Mouse (Mus musculus) neural tube, embryonic 13.5 days (tissue): Measurements from ENCODE around the gene Abcb10. TPM values are rescaled to one million over a fixed set of nuclear protein-coding genes. Genes with fewer than 3 reads are reported as not detected.

ENCODE experiments used
- ATAC-seq: fragments of 200-750 bp; cut with Nextera tagmentation; 2 replicates; pipeline ENCODE4 v1.8.0; 2017; ENCODE audit warnings: low read depth, mild to moderate bottlenecking, moderate TSS enrichment, moderate library complexity
- H3K27ac ChIP-seq: fragments of 300-500 bp; sonication (generic); replicated peaks from 2 replicates; pipeline ENCODE4 v1.5.1; 2015; ENCODE audit warnings: moderate library complexity, mild to moderate bottlenecking, inconsistent platforms
- H3K27me3 ChIP-seq: fragments of 300-500 bp; sonication (generic); 2 replicates; pipeline ENCODE4 v1.6.1; 2015; ENCODE audit warnings: mild to moderate bottlenecking, inconsistent platforms
- H3K36me3 ChIP-seq: fragments of 300-500 bp; sonication (generic); 2 replicates; pipeline ENCODE4 v1.6.1; 2015; ENCODE audit warnings: mild to moderate bottlenecking, inconsistent platforms
- H3K4me1 ChIP-seq: fragments of 300-500 bp; sonication (generic); replicated peaks from 2 replicates; pipeline ENCODE4 v1.6.1; 2015; ENCODE audit warnings: inconsistent platforms
- H3K4me2 ChIP-seq: fragments of 300-500 bp; sonication (generic); 2 replicates; pipeline ENCODE4 v1.6.1; 2015; ENCODE audit warnings: inconsistent platforms, mild to moderate bottlenecking, moderate library complexity
- H3K4me3 ChIP-seq: fragments of 300-500 bp; sonication (generic); 2 replicates; pipeline ENCODE4 v1.5.1; 2015; ENCODE audit warnings: mild to moderate bottlenecking, inconsistent platforms
- H3K9ac ChIP-seq: fragments of 300-500 bp; sonication (generic); 2 replicates; pipeline ENCODE4 v1.6.1; 2015; ENCODE audit warnings: moderate library complexity, mild to moderate bottlenecking, inconsistent platforms
- H3K9me3 ChIP-seq: fragments of 300-500 bp; sonication (generic); 2 replicates; pipeline ENCODE4 v1.6.1; 2016; ENCODE audit warnings: inconsistent platforms
- WGBS: fragments of 180-500 bp; shearing (Covaris S2); methylation state at CpG from one replicate; pipeline ENCODE4 v1.1.7; 2015; 5-methylcytosine and 5-hydroxymethylcytosine counted together
- microRNA counts: library from miRNA; unstranded; fragments of <30 nt; microRNA quantifications from one replicate; lab custom pipeline; 2016
- microRNA-seq: library from miRNA; unstranded; fragments of <30 nt; microRNA quantifications from one replicate; pipeline ENCODE4, GENCODE M21; 2016
- polyA plus RNA-seq: library from polyadenylated mRNA; unstranded; fragments of >200 nt; fragmentation: Nextera tagmentation; extraction: Ambion mirVana; gene quantifications from 2 replicates; pipeline ENCODE4 v1.2.1, GENCODE M21; 2015

Gene Abcb10
- polyA plus RNA-seq, 1 experiment from 2014 or later: 12.4 TPM

GRCm38 (mm10) chr8:123949686-123949986 is 33.3 kb downstream of the Abcb10 start:
- H3K9me3 ChIP-seq: no peaks in the 10 kb centered on the region
- H3K4me3 ChIP-seq: peak overlapping the region; percentile 77
- H3K9ac ChIP-seq: peak overlapping the region; percentile 91
- H3K36me3 ChIP-seq: peaks cover 32% of the 10 kb centered on the region
- H3K4me2 ChIP-seq: peak overlapping the region; percentile 98
- ATAC-seq: peak; percentile 28; the same call in 1 of the 2 replicates
- 4% methylated on average over 10 of the region's 10 CpGs for WGBS
- no peaks in the 10 kb centered on the region for H3K27me3 ChIP-seq
- peaks cover 16% of the 10 kb centered on the region for H3K4me1 ChIP-seq
- H3K27ac ChIP-seq: peak overlapping the region; percentile 90

- peak within 1 kb of the TSS; percentile 90 for H3K27ac ChIP-seq
- peaks cover 30% of the 10 kb centered on the region for H3K36me3 ChIP-seq
- peaks cover 16% of the 10 kb centered on the region for H3K4me1 ChIP-seq
- peak within 1 kb of the TSS; percentile 98 for H3K4me2 ChIP-seq
- H3K4me3 ChIP-seq: peak within 1 kb of the TSS; percentile 77
- WGBS: under 1% methylated on average over 77 of the region's 77 CpGs
- peak within 1 kb of the TSS; percentile 91 for H3K9ac ChIP-seq
- ATAC-seq: peak; percentile 90
- H3K27me3 ChIP-seq: no peaks in the 10 kb centered on the region
- H3K9me3 ChIP-seq: no peaks in the 10 kb centered on the region
Measured at GRCm38 (mm10) chr8:123948942-123949685, 33.8 kb downstream of the Abcb10 start, which contains the start of gene Nup133. Gene Nup133 (minus strand): TSS chr8:123949265.

- 93% methylated on average over 7 of the region's 7 CpGs for WGBS
- no peak overlapping the region for H3K9ac ChIP-seq
Measured at GRCm38 (mm10) chr8:123929026-123929425, 53.9 kb downstream of the Abcb10 start.

GRCm38 (mm10) chr8:123925671-123926070 is 57.3 kb downstream of the Abcb10 start:
- Histone ChIP-seq H3K4me2 (no peak overlapping the region), H3K4me3 (no peak overlapping the region), H3K4me1 (no peaks in the 10 kb centered on the region), H3K27ac (no peak overlapping the region), H3K9me3 (no peaks in the 10 kb centered on the region), H3K36me3 (peaks cover 83% of the 10 kb centered on the region), H3K27me3 (no peaks in the 10 kb centered on the region), H3K9ac (no peak overlapping the region)
- WGBS: 96% methylated on average over 3 of the region's 3 CpGs
- no peak for ATAC-seq

More at GRCm38 (mm10) chr8:123929026-123929425, 53.9 kb downstream of the Abcb10 start:
- Histone ChIP-seq H3K4me1 (no peaks in the 10 kb centered on the region), H3K4me3 (no peak overlapping the region), H3K36me3 (peaks cover 81% of the 10 kb centered on the region), H3K4me2 (no peak overlapping the region), H3K27ac (no peak overlapping the region), H3K27me3 (no peaks in the 10 kb centered on the region), H3K9me3 (no peaks in the 10 kb centered on the region)
- no peak for ATAC-seq

GRCm38 (mm10) chr8:123924719-123925118 is 58.2 kb downstream of the Abcb10 start:
- Histone ChIP-seq H3K27ac (no peak overlapping the region), H3K4me1 (no peaks in the 10 kb centered on the region), H3K36me3 (peaks cover 83% of the 10 kb centered on the region), H3K4me2 (no peak overlapping the region), H3K9me3 (no peaks in the 10 kb centered on the region), H3K4me3 (no peak overlapping the region), H3K27me3 (no peaks in the 10 kb centered on the region), H3K9ac (no peak overlapping the region)
- peak; percentile 43; the same call in 1 of the 2 replicates for ATAC-seq
- WGBS: 20% methylated on average over 2 of the region's 2 CpGs

- H3K27me3 ChIP-seq: no peaks in the 10 kb centered on the region
- H3K9me3 ChIP-seq: no peaks in the 10 kb centered on the region
- no peaks in the 10 kb centered on the region for H3K4me1 ChIP-seq
- H3K27ac ChIP-seq: no peak overlapping the region
- H3K4me3 ChIP-seq: no peak overlapping the region
- peaks cover 96% of the 10 kb centered on the region for H3K36me3 ChIP-seq
- no peak for ATAC-seq
- no peak overlapping the region for H3K9ac ChIP-seq
- no peak overlapping the region for H3K4me2 ChIP-seq
- 93% methylated on average over 3 of the region's 3 CpGs for WGBS
Measured at GRCm38 (mm10) chr8:123914635-123915034, 68.3 kb downstream of the Abcb10 start.

GRCm38 (mm10) chr8:123912265-123912664 is 70.7 kb downstream of the Abcb10 start:
- no peak for ATAC-seq
- Histone ChIP-seq H3K4me1 (no peaks in the 10 kb centered on the region), H3K9me3 (no peaks in the 10 kb centered on the region), H3K27ac (no peak overlapping the region), H3K4me2 (no peak overlapping the region), H3K4me3 (no peak overlapping the region), H3K9ac (no peak overlapping the region), H3K27me3 (no peaks in the 10 kb centered on the region), H3K36me3 (peaks cover 95% of the 10 kb centered on the region)
- WGBS: 93% methylated on average over 4 of the region's 4 CpGs

GRCm38 (mm10) chr8:123907604-123908003 is 75.3 kb downstream of the Abcb10 start:
- Histone ChIP-seq H3K4me2 (no peak overlapping the region), H3K27ac (no peak overlapping the region), H3K9ac (no peak overlapping the region), H3K4me3 (no peak overlapping the region), H3K36me3 (peaks cover 92% of the 10 kb centered on the region), H3K27me3 (no peaks in the 10 kb centered on the region), H3K4me1 (no peaks in the 10 kb centered on the region), H3K9me3 (no peaks in the 10 kb centered on the region)
- ATAC-seq: no peak
- WGBS: 87% methylated on average over 6 of the region's 6 CpGs

- no peak overlapping the region for H3K27ac ChIP-seq
- ATAC-seq: no peak
- H3K4me3 ChIP-seq: no peak overlapping the region
- H3K36me3 ChIP-seq: peaks cover 71% of the 10 kb centered on the region
- H3K4me1 ChIP-seq: no peaks in the 10 kb centered on the region
- H3K27me3 ChIP-seq: no peaks in the 10 kb centered on the region
- 92% methylated on average over 7 of the region's 7 CpGs for WGBS
- no peak overlapping the region for H3K4me2 ChIP-seq
- H3K9ac ChIP-seq: no peak overlapping the region
- no peaks in the 10 kb centered on the region for H3K9me3 ChIP-seq
Measured at GRCm38 (mm10) chr8:123902653-123903052, 80.3 kb downstream of the Abcb10 start.

MicroRNA genes within 50 kb of the gene (microRNA counts, 519-probe panel; counts per million panel counts)
- not detected for microRNA mmu-miR-1967 (lab: Ali Mortazavi, UCI)

Small RNA genes lying within 50 kb of the gene (microRNA-seq; reads per million reads assigned to microRNA genes)
- gene Mir1967: not detected

Other genes starting within 250 kb of the Abcb10 start
- 78.6 and 89.6 TPM in 2 replicates for gene Rab4a, start 177.1 kb downstream of the Abcb10 start, polyA plus RNA-seq
- 4.5 and 4.6 TPM in 2 replicates for gene Ccsap, start 122.9 kb downstream of the Abcb10 start, polyA plus RNA-seq
- 26.0 and 60.5 TPM in 2 replicates for gene Acta1, start 88.4 kb downstream of the Abcb10 start, polyA plus RNA-seq
- gene Nup133, start 33.9 kb downstream of the Abcb10 start, polyA plus RNA-seq: 21.9 and 22.3 TPM in 2 replicates
- gene Taf5l, start 38.3 kb upstream of the Abcb10 start, polyA plus RNA-seq: 24.1 and 27.3 TPM in 2 replicates
- 3.6 and 3.8 TPM in 2 replicates for gene Urb2, start 38.4 kb upstream of the Abcb10 start, polyA plus RNA-seq
- 61.4 and 64.5 TPM in 2 replicates for gene Galnt2, start 248.3 kb upstream of the Abcb10 start, polyA plus RNA-seq